Mouse (Mus musculus): ENCODE results near the gene Snx6. TPM values are rescaled to one million over a fixed set of nuclear protein-coding genes. Genes with fewer than 3 reads are reported as not detected.
A peak's percentile ranks its signal among the peaks of the same experiment; 100 is the strongest.
"Not testable (repeated sequence)": the region's sequence is repeated elsewhere in the genome, so short reads cannot be mapped to it uniquely, and the experiment has no call there.

The Snx6 gene
- polyA plus RNA-seq, 1 experiment from 2014 or later = 259 TPM

DNA sequence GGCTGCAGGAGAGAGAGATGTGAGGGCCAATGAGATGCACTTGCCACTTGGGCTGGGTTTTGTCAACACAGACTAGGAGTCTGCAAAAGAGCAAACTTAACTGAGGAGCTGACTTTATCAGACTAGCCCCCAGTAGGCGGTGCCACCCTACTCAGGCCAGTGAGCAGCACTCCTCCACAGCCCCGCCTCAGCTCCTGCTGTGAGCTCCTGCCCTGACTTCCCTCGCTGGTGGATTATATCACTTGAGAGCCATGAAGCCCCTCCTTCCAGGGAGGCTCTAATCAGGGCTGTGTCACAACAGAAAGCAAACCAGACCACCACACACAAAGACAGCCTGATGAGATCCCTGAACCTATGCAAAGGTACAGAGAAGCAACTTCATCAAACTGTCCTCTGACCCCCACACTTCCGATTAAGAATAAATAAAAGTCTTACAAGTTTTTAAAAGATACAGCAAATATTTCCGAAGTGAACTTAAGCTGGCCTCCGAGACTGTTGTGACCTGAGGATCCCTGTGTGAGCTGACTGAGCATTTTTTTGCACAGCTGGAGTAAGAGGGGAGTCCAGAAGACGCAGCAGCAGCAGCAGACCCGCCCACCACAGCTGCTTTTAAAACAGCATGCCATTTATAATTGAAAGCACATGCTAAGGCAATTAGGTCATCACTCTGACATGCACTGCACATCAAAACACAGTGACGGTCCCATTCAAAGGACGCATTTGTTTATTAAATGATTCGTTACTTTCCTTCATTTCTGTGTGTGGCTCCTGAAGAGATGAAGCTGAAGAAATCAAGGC is 6.0 kb downstream of the Snx6 start:
- H3K36me3 ChIP-seq (ENCODE audit: insufficient read depth, low read length) = no peaks in the 10 kb centered on the region
- peak; percentile 42; the same call in 1 of the 2 replicates for TF ChIP-seq CTCF (IDR thresholded peaks at IDR 0.05; ENCODE audit: low read depth)
- no peaks in the 10 kb centered on the region for H3K9me3 ChIP-seq (replicated peaks; ENCODE audit: low read length)
- ATAC-seq (replicated peaks; ENCODE audit: low FRiP score, low read depth) = peak; percentile 75
- peak; percentile 84 for DNase-seq (ENCODE audit: low spot score)
- H3K27me3 ChIP-seq (ENCODE audit: insufficient read depth, low read length) = no peaks in the 10 kb centered on the region
- 16% methylated on average over 11 of the region's 11 CpGs for WGBS
- H3K4me2 ChIP-seq (ENCODE audit: low read length) = 0 out of 2 replicates have a peak overlapping the region, but pooled peaks have one; percentile 30
- H3K4me1 ChIP-seq (replicated peaks; ENCODE audit: insufficient read depth, low read length) = peaks cover 22% of the 10 kb centered on the region; the same call in 1 of the 2 replicates
- no peak overlapping the region for H3K9ac ChIP-seq (ENCODE audit: low read depth, low read length)
- peak overlapping the region; percentile 39; the same call in 1 of the 2 replicates for H3K27ac ChIP-seq
- no peak overlapping the region for H3K4me3 ChIP-seq (replicated peaks; ENCODE audit: low read depth, low read length)

DNA sequence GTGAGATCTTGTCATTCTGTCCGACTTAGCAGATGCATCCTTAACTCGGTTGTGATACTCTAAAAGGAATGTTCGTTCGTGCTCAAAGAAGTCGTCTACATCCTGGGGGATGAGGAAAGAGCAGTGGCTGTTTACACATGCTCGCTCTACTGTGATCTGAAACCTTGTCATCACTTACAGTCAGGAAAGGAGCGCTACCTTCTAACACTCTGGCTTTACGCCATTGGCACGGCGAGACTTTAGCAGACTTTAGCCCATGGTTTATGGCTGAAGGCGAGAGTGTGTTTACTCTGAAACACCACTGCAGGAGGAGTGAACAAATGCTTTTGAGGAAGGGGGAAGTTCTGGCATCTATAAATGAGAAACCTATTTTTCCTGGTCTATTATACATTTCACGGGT is 31.9 kb downstream of the Snx6 start:
- no peaks in the 10 kb centered on the region for H3K9me3 ChIP-seq (replicated peaks; ENCODE audit: low read length)
- WGBS = 66% methylated on average over 12 of the region's 12 CpGs
- H3K4me1 ChIP-seq (replicated peaks; ENCODE audit: insufficient read depth, low read length) = no peaks in the 10 kb centered on the region
- H3K27ac ChIP-seq = no peak overlapping the region
- TF ChIP-seq CTCF (IDR thresholded peaks at IDR 0.05; ENCODE audit: low read depth) = no peak
- no peak for ATAC-seq (replicated peaks; ENCODE audit: low FRiP score, low read depth)
- H3K4me3 ChIP-seq (replicated peaks; ENCODE audit: low read depth, low read length) = no peak overlapping the region
- no peak overlapping the region for H3K9ac ChIP-seq (ENCODE audit: low read depth, low read length)
- H3K4me2 ChIP-seq (ENCODE audit: low read length) = no peak overlapping the region
- H3K27me3 ChIP-seq (ENCODE audit: insufficient read depth, low read length) = no peaks in the 10 kb centered on the region
- no peak for DNase-seq (ENCODE audit: low spot score)
- H3K36me3 ChIP-seq (ENCODE audit: insufficient read depth, low read length) = peaks cover 66% of the 10 kb centered on the region

DNA sequence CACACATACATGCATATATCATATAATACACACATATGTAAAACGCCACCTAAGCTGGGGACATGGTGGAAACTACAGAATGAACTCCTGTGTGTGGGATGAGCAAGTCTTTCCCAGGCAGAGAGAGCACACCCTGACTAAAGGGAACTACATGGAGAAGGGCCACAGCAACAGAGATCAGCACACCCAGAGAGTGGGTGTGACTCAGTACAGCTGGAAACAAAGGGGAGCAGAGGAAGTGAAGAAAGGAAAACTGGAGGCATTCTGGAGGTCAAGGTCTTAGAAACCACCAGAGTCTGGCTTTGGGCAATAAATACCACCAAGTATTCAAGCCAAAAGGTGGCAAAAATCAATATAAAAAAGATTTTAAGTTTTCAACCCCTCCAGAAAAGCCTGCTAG is 34.8 kb downstream of the Snx6 start:
- Histone ChIP-seq H3K9me3 (replicated peaks; ENCODE audit: low read length) (no peaks in the 10 kb centered on the region), H3K27ac (no peak overlapping the region), H3K4me2 (ENCODE audit: low read length) (no peak overlapping the region), H3K4me1 (replicated peaks; ENCODE audit: insufficient read depth, low read length) (no peaks in the 10 kb centered on the region), H3K4me3 (replicated peaks; ENCODE audit: low read depth, low read length) (no peak overlapping the region), H3K36me3 (ENCODE audit: insufficient read depth, low read length) (peaks cover 68% of the 10 kb centered on the region), H3K27me3 (ENCODE audit: insufficient read depth, low read length) (no peaks in the 10 kb centered on the region), H3K9ac (ENCODE audit: low read depth, low read length) (no peak overlapping the region)
- WGBS = 90% methylated on average over 1 of the region's 1 CpGs
- DNase-seq (ENCODE audit: low spot score) (no peak), ATAC-seq (replicated peaks; ENCODE audit: low FRiP score, low read depth) (no peak)
- no peak for TF ChIP-seq CTCF (IDR thresholded peaks at IDR 0.05; ENCODE audit: low read depth)

DNA sequence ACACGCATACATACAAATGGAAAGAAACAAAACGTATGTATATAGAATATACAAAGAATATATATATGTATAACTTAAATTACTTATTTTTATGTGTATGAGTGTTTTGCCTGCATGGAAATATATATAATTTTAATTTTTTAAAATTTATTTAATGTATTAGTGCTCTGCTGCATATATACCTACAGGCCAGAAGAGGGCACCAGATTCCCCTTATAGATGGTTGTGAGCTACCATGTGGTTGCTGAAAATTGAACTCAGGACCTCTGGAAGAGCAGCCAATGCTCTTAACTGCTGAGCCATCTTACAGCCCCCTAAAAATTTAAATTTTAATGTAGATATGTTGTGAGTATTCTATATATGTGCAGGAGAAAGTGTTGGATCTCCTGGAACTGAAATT is 36.7 kb downstream of the Snx6 start:
- no peaks in the 10 kb centered on the region for H3K9me3 ChIP-seq (replicated peaks; ENCODE audit: low read length)
- no peaks in the 10 kb centered on the region for H3K27me3 ChIP-seq (ENCODE audit: insufficient read depth, low read length)
- H3K9ac ChIP-seq (ENCODE audit: low read depth, low read length) = no peak overlapping the region
- WGBS = 92% methylated on average over 2 of the region's 2 CpGs
- ATAC-seq (replicated peaks; ENCODE audit: low FRiP score, low read depth) (no peak), DNase-seq (ENCODE audit: low spot score) (peak; percentile 17)
- no peak overlapping the region for H3K27ac ChIP-seq
- H3K4me1 ChIP-seq (replicated peaks; ENCODE audit: insufficient read depth, low read length) = no peaks in the 10 kb centered on the region
- TF ChIP-seq CTCF (IDR thresholded peaks at IDR 0.05; ENCODE audit: low read depth) = peak; percentile 46
- no peak overlapping the region for H3K4me3 ChIP-seq (replicated peaks; ENCODE audit: low read depth, low read length)
- H3K4me2 ChIP-seq (ENCODE audit: low read length) = no peak overlapping the region
- peaks cover 72% of the 10 kb centered on the region for H3K36me3 ChIP-seq (ENCODE audit: insufficient read depth, low read length)

DNA sequence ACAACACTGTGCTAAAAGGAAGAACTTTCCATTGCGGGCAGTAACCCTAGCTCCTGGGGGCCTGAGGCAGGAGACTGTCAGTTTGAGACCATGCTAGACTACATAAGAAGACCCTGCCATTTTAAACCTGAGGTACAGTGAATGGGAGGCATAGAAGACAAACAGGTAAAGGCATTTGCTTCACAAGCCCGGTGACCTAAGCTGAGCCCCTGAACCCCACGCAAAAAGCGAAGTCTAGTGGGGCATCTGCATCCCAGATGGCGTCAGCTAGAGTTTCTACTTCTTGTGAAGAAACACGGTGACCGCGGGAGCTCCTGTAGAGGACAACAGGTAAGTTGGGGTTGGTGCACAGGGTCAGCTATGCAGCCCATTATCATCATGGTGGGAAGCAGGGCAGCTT is 46.9 kb downstream of the Snx6 start:
- 99% methylated on average over 8 of the region's 8 CpGs for WGBS
- Histone ChIP-seq H3K9ac (ENCODE audit: low read depth, low read length) (no peak overlapping the region), H3K4me1 (replicated peaks; ENCODE audit: insufficient read depth, low read length) (no peaks in the 10 kb centered on the region), H3K27ac (no peak overlapping the region), H3K36me3 (ENCODE audit: insufficient read depth, low read length) (peaks cover 42% of the 10 kb centered on the region), H3K4me2 (ENCODE audit: low read length) (no peak overlapping the region), H3K27me3 (ENCODE audit: insufficient read depth, low read length) (no peaks in the 10 kb centered on the region), H3K9me3 (replicated peaks; ENCODE audit: low read length) (no peaks in the 10 kb centered on the region), H3K4me3 (replicated peaks; ENCODE audit: low read depth, low read length) (no peak overlapping the region)
- ATAC-seq (replicated peaks; ENCODE audit: low FRiP score, low read depth) (no peak), DNase-seq (ENCODE audit: low spot score) (no peak)
- TF ChIP-seq CTCF (IDR thresholded peaks at IDR 0.05; ENCODE audit: low read depth) = no peak

DNA sequence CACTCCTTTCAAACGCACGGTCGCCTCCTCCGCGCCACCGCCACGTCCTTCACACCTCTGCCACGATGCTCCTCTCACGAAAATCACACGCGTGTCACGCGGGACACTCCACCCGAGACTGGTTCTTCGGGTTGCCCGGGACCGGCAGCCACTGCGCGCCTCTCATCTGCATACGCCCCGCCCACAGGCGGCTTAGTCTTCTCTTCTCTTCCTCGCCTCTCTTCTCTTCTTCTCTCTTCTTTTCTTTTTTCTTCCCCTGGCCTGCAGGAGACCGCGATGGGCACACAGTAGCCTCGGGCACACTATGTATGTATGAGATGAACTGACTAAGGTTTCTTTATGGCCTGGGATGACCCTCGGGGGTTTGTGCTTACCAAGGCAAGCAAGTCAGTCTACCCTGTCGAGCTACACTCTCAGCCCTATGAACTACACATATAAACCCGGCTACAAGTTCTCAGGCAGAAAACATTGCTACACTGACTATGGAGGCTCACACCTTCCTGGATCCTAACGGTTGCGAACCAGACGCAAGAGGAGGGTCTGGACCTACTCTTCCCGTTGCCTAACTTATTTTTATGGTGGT is 56.8 kb downstream of the Snx6 start:
- not testable (repeated sequence) for H3K9ac ChIP-seq (ENCODE audit: low read depth, low read length); H3K4me3 ChIP-seq (replicated peaks; ENCODE audit: low read depth, low read length); H3K27me3 ChIP-seq (ENCODE audit: insufficient read depth, low read length); H3K27ac ChIP-seq; H3K36me3 ChIP-seq (ENCODE audit: insufficient read depth, low read length); H3K4me1 ChIP-seq (replicated peaks; ENCODE audit: insufficient read depth, low read length); DNase-seq (ENCODE audit: low spot score); H3K9me3 ChIP-seq (replicated peaks; ENCODE audit: low read length); H3K4me2 ChIP-seq (ENCODE audit: low read length)
- peak; percentile 36 for ATAC-seq (replicated peaks; ENCODE audit: low FRiP score, low read depth)
- WGBS = 0% methylated on average over 7 of the region's 33 CpGs

DNA sequence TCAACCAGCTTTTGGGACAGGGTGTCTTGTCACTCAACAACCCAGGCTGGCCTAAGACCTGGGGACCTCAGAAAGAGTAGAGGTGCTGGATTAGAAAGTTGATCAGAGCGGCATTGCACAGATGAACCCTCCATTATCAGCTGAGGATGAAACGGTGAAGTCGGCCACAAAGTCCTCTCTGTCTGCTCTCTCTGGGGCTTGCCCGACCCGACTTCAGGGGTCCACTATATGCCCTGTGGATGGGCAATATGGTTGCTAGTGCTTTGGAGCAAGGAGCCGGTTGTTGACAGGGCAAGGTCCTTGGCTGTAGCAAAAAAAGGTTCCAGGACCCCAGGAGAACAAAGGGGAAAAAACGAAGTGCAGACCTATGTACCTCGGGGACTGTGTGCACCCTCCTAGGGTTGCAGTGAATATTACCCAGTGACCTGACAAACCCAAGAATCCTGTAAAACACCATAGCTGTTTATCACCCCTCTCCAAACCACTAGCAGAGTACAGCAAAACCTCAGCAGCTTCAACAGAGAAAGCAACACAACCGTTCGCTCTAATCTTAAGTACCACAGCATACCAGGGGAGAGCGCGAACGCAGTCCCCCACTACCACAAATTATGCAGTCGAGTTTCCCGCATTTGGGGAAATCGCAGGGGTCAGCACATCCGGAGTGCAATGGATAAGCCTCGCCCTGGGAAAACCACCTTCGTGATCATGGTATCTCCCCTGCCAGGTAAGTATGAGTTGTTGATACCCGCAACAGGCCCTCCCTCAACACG is 57.4 kb downstream of the Snx6 start:
- not testable (repeated sequence) for H3K27ac ChIP-seq; H3K9ac ChIP-seq (ENCODE audit: low read depth, low read length); H3K27me3 ChIP-seq (ENCODE audit: insufficient read depth, low read length); H3K4me1 ChIP-seq (replicated peaks; ENCODE audit: insufficient read depth, low read length); DNase-seq (ENCODE audit: low spot score); H3K4me3 ChIP-seq (replicated peaks; ENCODE audit: low read depth, low read length); H3K4me2 ChIP-seq (ENCODE audit: low read length); H3K9me3 ChIP-seq (replicated peaks; ENCODE audit: low read length); H3K36me3 ChIP-seq (ENCODE audit: insufficient read depth, low read length)
- WGBS = no CpG with 5 or more reads among the region's 21 CpGs
- peak; percentile 82 for ATAC-seq (replicated peaks; ENCODE audit: low FRiP score, low read depth)

DNA sequence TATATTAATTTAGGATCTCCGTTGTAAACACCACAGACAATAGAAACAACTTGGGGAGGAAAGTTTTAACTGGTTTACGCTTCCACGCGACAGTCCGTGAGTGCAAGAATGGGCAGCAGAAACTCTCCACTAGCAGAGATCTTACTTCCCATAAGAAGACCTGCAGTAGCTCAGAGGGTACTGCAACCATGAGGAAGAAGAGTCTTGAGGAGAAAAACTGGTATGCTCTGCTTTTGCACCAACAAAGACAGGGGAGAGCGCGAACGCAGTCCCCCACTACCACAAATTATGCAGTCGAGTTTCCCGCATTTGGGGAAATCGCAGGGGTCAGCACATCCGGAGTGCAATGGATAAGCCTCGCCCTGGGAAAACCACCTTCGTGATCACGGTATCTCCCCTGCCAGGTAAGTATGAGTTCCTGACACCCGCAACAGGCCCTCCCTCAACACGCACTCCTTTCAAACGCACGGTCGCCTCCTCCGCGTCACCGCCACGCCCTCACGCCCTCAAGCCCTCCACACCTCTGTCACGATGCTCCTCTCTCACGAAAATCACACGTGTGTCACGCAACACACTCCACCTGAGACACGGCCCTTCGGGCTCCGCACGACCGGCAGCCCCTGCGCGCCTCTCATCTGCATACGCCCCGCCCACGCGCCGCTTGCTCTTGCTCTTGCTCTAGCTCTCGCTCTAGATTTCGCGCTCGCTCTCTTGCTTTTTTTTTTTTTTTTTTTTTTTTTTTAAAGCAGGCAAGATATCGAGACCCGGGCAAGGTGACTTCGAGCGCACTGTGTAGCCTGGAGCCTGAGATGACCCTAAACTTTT is 61.0 kb downstream of the Snx6 start:
- H3K4me1 ChIP-seq (replicated peaks; ENCODE audit: insufficient read depth, low read length); H3K36me3 ChIP-seq (ENCODE audit: insufficient read depth, low read length); H3K27ac ChIP-seq; H3K27me3 ChIP-seq (ENCODE audit: insufficient read depth, low read length); H3K9ac ChIP-seq (ENCODE audit: low read depth, low read length); H3K4me2 ChIP-seq (ENCODE audit: low read length); H3K9me3 ChIP-seq (replicated peaks; ENCODE audit: low read length); DNase-seq (ENCODE audit: low spot score); H3K4me3 ChIP-seq (replicated peaks; ENCODE audit: low read depth, low read length): not testable (repeated sequence)
- WGBS = 0% methylated on average over 9 of the region's 49 CpGs
- ATAC-seq (replicated peaks; ENCODE audit: low FRiP score, low read depth) = peak; percentile 64

All from kidney, postnatal 0 days (tissue).